Mouse (Mus musculus): Measurements from ENCODE around the gene Il17rc. TPM values are rescaled to one million over a fixed set of nuclear protein-coding genes. Genes with fewer than 3 reads are reported as not detected.

Gene Il17rc
- total RNA-seq, 1 experiment: 6.2 TPM

- Histone ChIP-seq H3K9ac (ENCODE audit: insufficient read depth, low read depth, low read length, poor library complexity, severe bottlenecking) (no peak overlapping the region), H3K4me3 (ENCODE audit: insufficient read depth in 1 of 2, low read depth in 1 of 2, low read length in 2 of 2, poor library complexity in 1 of 2, severe bottlenecking in 1 of 2) (no peak overlapping the region), H3K4me1 (ENCODE audit: control insufficient read depth in 2 of 2, insufficient read depth in 2 of 2, low read length in 2 of 2, poor library complexity in 1 of 2) (no peaks in the 10 kb centered on the region; a peak in 1 of 4 replicates), H3K36me3 (ENCODE audit: control insufficient read depth, insufficient read depth, low read length, poor library complexity, severe bottlenecking) (no peaks in the 10 kb centered on the region), H3K9me3 (ENCODE audit: control insufficient read depth, insufficient read depth, low read depth, low read length) (no peaks in the 10 kb centered on the region), H3K27ac (ENCODE audit: insufficient read depth, low read depth, low read length, poor library complexity, severe bottlenecking) (no peak overlapping the region)
- DNase-seq (ENCODE audit: low read depth, low spot score): no peak
- in situ Hi-C loops (cut with MboI; ENCODE audit: low sequenced_read_pairs in 2 of 2, unreplicated experiment in 2 of 2): no loop called here
- TF ChIP-seq HCFC1 (IDR thresholded peaks at IDR 0.05; ENCODE audit: borderline replicate concordance, insufficient read depth, low read length): no peak
- no peak for TF ChIP-seq MAFK (IDR thresholded peaks at IDR 0.05; ENCODE audit: insufficient read depth, low read depth, low read length)
- TF ChIP-seq CHD2 (IDR thresholded peaks at IDR 0.05; ENCODE audit: low read depth, low read length): no peak
- TF ChIP-seq ZNF384 (IDR thresholded peaks at IDR 0.05; ENCODE audit: low read depth, low read length): no peak
- TF ChIP-seq ZC3H11A (IDR thresholded peaks at IDR 0.05; ENCODE audit: borderline replicate concordance, low read depth, low read length): no peak
Observed at GRCm38 (mm10) chr6:113464040-113464439, 7.2 kb upstream of the Il17rc start.

- no peak overlapping the region for H3K4me3 ChIP-seq (ENCODE audit: insufficient read depth in 1 of 2, low read depth in 1 of 2, low read length in 2 of 2, poor library complexity in 1 of 2, severe bottlenecking in 1 of 2)
- no peaks in the 10 kb centered on the region for H3K9me3 ChIP-seq (ENCODE audit: control insufficient read depth, insufficient read depth, low read depth, low read length)
- no peak overlapping the region for H3K27ac ChIP-seq (ENCODE audit: insufficient read depth, low read depth, low read length, poor library complexity, severe bottlenecking)
- peaks cover 4 to 6% of the 10 kb centered on the region in 2 experiments for H3K4me1 ChIP-seq (ENCODE audit: control insufficient read depth in 2 of 2, insufficient read depth in 2 of 2, low read length in 2 of 2, poor library complexity in 1 of 2)
- no peaks in the 10 kb centered on the region for H3K36me3 ChIP-seq (ENCODE audit: control insufficient read depth, insufficient read depth, low read length, poor library complexity, severe bottlenecking)
- H3K9ac ChIP-seq (ENCODE audit: insufficient read depth, low read depth, low read length, poor library complexity, severe bottlenecking): no peak overlapping the region
- no peak for TF ChIP-seq CHD2 (IDR thresholded peaks at IDR 0.05; ENCODE audit: low read depth, low read length)
- TF ChIP-seq HCFC1 (IDR thresholded peaks at IDR 0.05; ENCODE audit: borderline replicate concordance, insufficient read depth, low read length): no peak
- in situ Hi-C loops (cut with MboI; ENCODE audit: low sequenced_read_pairs in 2 of 2, unreplicated experiment in 2 of 2): no loop called here
- no peak for DNase-seq (ENCODE audit: low read depth, low spot score)
Observed at GRCm38 (mm10) chr6:113465602-113466001, 5.6 kb upstream of the Il17rc start.

GRCm38 (mm10) chr6:113468512-113468911 lies 2.7 kb upstream of the Il17rc start:
- no peak for DNase-seq (ENCODE audit: low read depth, low spot score)
- no peak overlapping the region for H3K9ac ChIP-seq (ENCODE audit: insufficient read depth, low read depth, low read length, poor library complexity, severe bottlenecking)
- no peak for TF ChIP-seq MAFK (IDR thresholded peaks at IDR 0.05; ENCODE audit: insufficient read depth, low read depth, low read length)
- TF ChIP-seq CHD2 (IDR thresholded peaks at IDR 0.05; ENCODE audit: low read depth, low read length): no peak
- TF ChIP-seq ZNF384 (IDR thresholded peaks at IDR 0.05; ENCODE audit: low read depth, low read length): no peak
- no peak for TF ChIP-seq HCFC1 (IDR thresholded peaks at IDR 0.05; ENCODE audit: borderline replicate concordance, insufficient read depth, low read length)
- TF ChIP-seq ZC3H11A (IDR thresholded peaks at IDR 0.05; ENCODE audit: borderline replicate concordance, low read depth, low read length): no peak
- no peaks in the 10 kb centered on the region for H3K36me3 ChIP-seq (ENCODE audit: control insufficient read depth, insufficient read depth, low read length, poor library complexity, severe bottlenecking)
- no peaks in the 10 kb centered on the region for H3K9me3 ChIP-seq (ENCODE audit: control insufficient read depth, insufficient read depth, low read depth, low read length)
- peaks cover 6 to 19% of the 10 kb centered on the region in 2 experiments for H3K4me1 ChIP-seq (ENCODE audit: control insufficient read depth in 2 of 2, insufficient read depth in 2 of 2, low read length in 2 of 2, poor library complexity in 1 of 2)
- H3K27ac ChIP-seq (ENCODE audit: insufficient read depth, low read depth, low read length, poor library complexity, severe bottlenecking): no peak overlapping the region
- in situ Hi-C loops (cut with MboI; ENCODE audit: low sequenced_read_pairs in 2 of 2, unreplicated experiment in 2 of 2): no loop called here
- 0 out of 4 replicates have a peak overlapping the region, but pooled peaks of 1 of the 2 experiments have one; percentile 68 for H3K4me3 ChIP-seq (ENCODE audit: insufficient read depth in 1 of 2, low read depth in 1 of 2, low read length in 2 of 2, poor library complexity in 1 of 2, severe bottlenecking in 1 of 2)

DNA sequence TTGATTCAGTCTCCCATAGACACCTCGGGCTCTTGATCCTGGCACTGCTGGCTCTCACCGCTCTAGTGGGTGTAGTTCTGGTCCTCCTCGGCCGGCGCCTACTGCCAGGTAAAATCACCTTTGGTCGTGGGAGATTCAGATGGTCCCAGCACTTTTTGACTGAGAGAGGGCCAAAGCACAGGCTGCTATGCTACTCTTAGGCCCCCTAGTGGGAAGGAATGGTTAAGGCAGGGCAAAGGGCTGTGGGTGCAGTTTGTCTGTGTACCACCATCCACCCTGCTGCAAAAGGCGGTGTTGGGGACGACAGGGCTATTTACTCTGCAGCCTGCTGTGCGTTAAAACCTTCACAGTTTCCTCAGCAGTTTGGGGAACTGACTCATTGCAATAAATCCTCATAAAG lies 2.2 kb upstream of the Il17rc start:
- DNase-seq (ENCODE audit: low read depth, low spot score): peak; percentile 81
- peaks cover 6 to 19% of the 10 kb centered on the region in 2 experiments for H3K4me1 ChIP-seq (ENCODE audit: control insufficient read depth in 2 of 2, insufficient read depth in 2 of 2, low read length in 2 of 2, poor library complexity in 1 of 2)
- in situ Hi-C loops (cut with MboI; ENCODE audit: low sequenced_read_pairs in 2 of 2, unreplicated experiment in 2 of 2): no loop called here
- TF ChIP-seq CHD2 (IDR thresholded peaks at IDR 0.05; ENCODE audit: low read depth, low read length) (no peak), ZC3H11A (IDR thresholded peaks at IDR 0.05; ENCODE audit: borderline replicate concordance, low read depth, low read length) (peak; percentile 48; the same call in 1 of the 2 replicates)
- no peaks in the 10 kb centered on the region for H3K36me3 ChIP-seq (ENCODE audit: control insufficient read depth, insufficient read depth, low read length, poor library complexity, severe bottlenecking)
- no peak overlapping the region for H3K9ac ChIP-seq (ENCODE audit: insufficient read depth, low read depth, low read length, poor library complexity, severe bottlenecking)
- peak overlapping the region; percentile 68 to 69; a peak in 3 of 4 replicates for H3K4me3 ChIP-seq (ENCODE audit: insufficient read depth in 1 of 2, low read depth in 1 of 2, low read length in 2 of 2, poor library complexity in 1 of 2, severe bottlenecking in 1 of 2)
- H3K9me3 ChIP-seq (ENCODE audit: control insufficient read depth, insufficient read depth, low read depth, low read length): no peaks in the 10 kb centered on the region
- H3K27ac ChIP-seq (ENCODE audit: insufficient read depth, low read depth, low read length, poor library complexity, severe bottlenecking): no peak overlapping the region

GRCm38 (mm10) chr6:113469432-113469831 lies 1.8 kb upstream of the Il17rc start:
- H3K36me3 ChIP-seq (ENCODE audit: control insufficient read depth, insufficient read depth, low read length, poor library complexity, severe bottlenecking): no peaks in the 10 kb centered on the region
- H3K9ac ChIP-seq (ENCODE audit: insufficient read depth, low read depth, low read length, poor library complexity, severe bottlenecking): no peak overlapping the region; the same call in 1 of the 2 replicates
- in situ Hi-C loops (cut with MboI; ENCODE audit: low sequenced_read_pairs in 2 of 2, unreplicated experiment in 2 of 2): no loop called here
- peak; percentile 42 for DNase-seq (ENCODE audit: low read depth, low spot score)
- no peaks in the 10 kb centered on the region for H3K9me3 ChIP-seq (ENCODE audit: control insufficient read depth, insufficient read depth, low read depth, low read length)
- H3K4me1 ChIP-seq (ENCODE audit: control insufficient read depth in 2 of 2, insufficient read depth in 2 of 2, low read length in 2 of 2, poor library complexity in 1 of 2): peaks cover 6 to 19% of the 10 kb centered on the region in 2 experiments
- TF ChIP-seq CHD2 (IDR thresholded peaks at IDR 0.05; ENCODE audit: low read depth, low read length) (no peak), MAFK (IDR thresholded peaks at IDR 0.05; ENCODE audit: insufficient read depth, low read depth, low read length) (no peak), ZC3H11A (IDR thresholded peaks at IDR 0.05; ENCODE audit: borderline replicate concordance, low read depth, low read length) (no peak), HCFC1 (IDR thresholded peaks at IDR 0.05; ENCODE audit: borderline replicate concordance, insufficient read depth, low read length) (no peak; the same call in 1 of the 2 replicates)
- no peak overlapping the region for H3K27ac ChIP-seq (ENCODE audit: insufficient read depth, low read depth, low read length, poor library complexity, severe bottlenecking)
- H3K4me3 ChIP-seq (ENCODE audit: insufficient read depth in 1 of 2, low read depth in 1 of 2, low read length in 2 of 2, poor library complexity in 1 of 2, severe bottlenecking in 1 of 2): peak overlapping the region; percentile 68 to 69

Measured in ES-E14 (cell line).